Mouse (Mus musculus) forebrain, embryonic 11.5 days (tissue): ENCODE measurements around the gene Fkbp9. TPM values are rescaled to one million over a fixed set of nuclear protein-coding genes. Genes with fewer than 3 reads are reported as not detected.

Source experiments
- ATAC-seq: fragments of 200-750 bp; cut with Nextera tagmentation; replicated peaks from 2 replicates; pipeline ENCODE4 v1.8.0; 2017; ENCODE audit warnings: moderate TSS enrichment; ENCODE audit not compliant: low FRiP score
- DNase-seq: peaks from one replicate; pipeline ENCODE4 v3.0.0-alpha.2; 2017; ENCODE audit warnings: low spot score
- H3K27ac ChIP-seq: fragments of 300-500 bp; sonication (generic); 2 replicates; pipeline ENCODE4 v1.5.1; 2014; ENCODE audit warnings: low read depth, low read length
- H3K27me3 ChIP-seq: fragments of 300-500 bp; sonication (generic); 2 replicates; pipeline ENCODE4 v1.6.1; 2014; ENCODE audit warnings: mild to moderate bottlenecking, low read length, mixed read lengths; ENCODE audit not compliant: control insufficient read depth, insufficient read depth
- H3K36me3 ChIP-seq: fragments of 300-500 bp; sonication (generic); 2 replicates; pipeline ENCODE4 v1.6.1; 2014; ENCODE audit warnings: mild to moderate bottlenecking, low read length, moderate library complexity, mixed read lengths; ENCODE audit not compliant: control insufficient read depth, insufficient read depth
- H3K4me1 ChIP-seq: fragments of 300-500 bp; sonication (generic); replicated peaks from 2 replicates; pipeline ENCODE4 v1.6.1; 2014; ENCODE audit warnings: low read length, mixed read lengths; ENCODE audit not compliant: control insufficient read depth, insufficient read depth
- H3K4me2 ChIP-seq: fragments of 300-500 bp; sonication (generic); 2 replicates; pipeline ENCODE4 v1.6.1; 2014; ENCODE audit warnings: low read depth, mild to moderate bottlenecking, low read length, moderate library complexity, mixed read lengths; ENCODE audit not compliant: severe bottlenecking
- H3K4me3 ChIP-seq: fragments of 300-500 bp; sonication (generic); 2 replicates; pipeline ENCODE4 v1.5.1; 2014; ENCODE audit warnings: low read depth, low read length
- H3K9ac ChIP-seq: fragments of 300-500 bp; sonication (generic); 2 replicates; pipeline ENCODE4 v1.6.1; 2014; ENCODE audit warnings: low read length
- H3K9me3 ChIP-seq: fragments of 300-500 bp; sonication (generic); 2 replicates; pipeline ENCODE4 v1.6.1; 2016; ENCODE audit warnings: low read length, mixed read lengths; ENCODE audit not compliant: control insufficient read depth
- WGBS: fragments of 180-500 bp; shearing (Covaris S2); extraction: QIAGEN DNeasy Blood & Tissue Kit; methylation state at CpG from one replicate; pipeline ENCODE4 v1.1.7; 2014; 5-methylcytosine and 5-hydroxymethylcytosine counted together
- polyA plus RNA-seq: library from polyadenylated mRNA; unstranded; fragments of >200 nt; fragmentation: Nextera tagmentation; extraction: Ambion mirVana; gene quantifications from 2 replicates; pipeline ENCODE4 v1.2.1, GENCODE M21; 2014

Gene Fkbp9
- polyA plus RNA-seq, 1 experiment from 2014 or later = 56.7 TPM

- Histone ChIP-seq H3K4me3 (no peak overlapping the region), H3K9me3 (no peaks in the 10 kb centered on the region), H3K4me1 (0 out of 2 replicates have a peak, but pooled peaks cover 2% of the 10 kb centered on the region), H3K27me3 (no peaks in the 10 kb centered on the region), H3K27ac (no peak overlapping the region), H3K36me3 (no peaks in the 10 kb centered on the region), H3K9ac (no peak overlapping the region), H3K4me2 (no peak overlapping the region)
- WGBS = 65% methylated on average over 6 of the region's 6 CpGs
- ATAC-seq (no peak), DNase-seq (no peak)
These were observed 72.0 kb downstream of the Fkbp9 start for GRCm38 (mm10) chr6:56903831-56904230.

- 96% methylated on average over 1 of the region's 1 CpGs for WGBS
These were observed 72.5 kb downstream of the Fkbp9 start for GRCm38 (mm10) chr6:56904330-56904729.

DNA sequence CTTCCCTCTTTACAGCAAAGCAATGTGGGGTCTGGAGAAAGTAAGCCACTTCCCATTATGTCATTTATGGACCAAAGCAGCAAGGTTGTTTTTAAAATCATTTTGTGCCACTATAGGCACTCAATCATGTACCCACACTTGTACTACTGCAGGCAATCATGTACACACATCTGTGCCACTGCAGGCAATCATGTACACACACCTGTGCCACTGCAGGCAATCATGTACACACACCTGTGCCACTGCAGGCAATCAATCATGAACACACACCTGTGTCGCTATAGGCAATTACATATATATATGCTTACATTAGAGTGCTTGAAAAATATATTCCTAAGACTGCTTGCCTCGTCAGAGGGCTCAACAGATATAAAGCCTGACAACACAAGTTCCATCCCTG, 73.1 kb downstream of the Fkbp9 start:
- 0 out of 2 replicates have a peak, but pooled peaks cover 2% of the 10 kb centered on the region for H3K4me1 ChIP-seq
- no peak overlapping the region for H3K4me3 ChIP-seq
- no peaks in the 10 kb centered on the region for H3K36me3 ChIP-seq
- H3K9ac ChIP-seq = no peak overlapping the region
- H3K4me2 ChIP-seq = no peak overlapping the region
- no peaks in the 10 kb centered on the region for H3K9me3 ChIP-seq
- DNase-seq = no peak
- 89% methylated on average over 2 of the region's 2 CpGs for WGBS
- no peaks in the 10 kb centered on the region for H3K27me3 ChIP-seq
- no peak for ATAC-seq
- no peak overlapping the region for H3K27ac ChIP-seq

More at GRCm38 (mm10) chr6:56904330-56904729, 72.5 kb downstream of the Fkbp9 start:
- DNase-seq = no peak
- Histone ChIP-seq H3K27me3 (no peaks in the 10 kb centered on the region), H3K4me2 (no peak overlapping the region), H3K4me3 (no peak overlapping the region), H3K36me3 (no peaks in the 10 kb centered on the region), H3K9me3 (no peaks in the 10 kb centered on the region), H3K4me1 (0 out of 2 replicates have a peak, but pooled peaks cover 2% of the 10 kb centered on the region), H3K9ac (no peak overlapping the region), H3K27ac (no peak overlapping the region)
- ATAC-seq = no peak

GRCm38 (mm10) chr6:56905486-56905885, 73.6 kb downstream of the Fkbp9 start:
- no peak overlapping the region for H3K4me2 ChIP-seq
- no peak for ATAC-seq

GRCm38 (mm10) chr6:56906121-56906846, 74.4 kb downstream of the Fkbp9 start:
- Histone ChIP-seq H3K9me3 (no peaks in the 10 kb centered on the region), H3K27ac (no peak overlapping the region), H3K27me3 (no peaks in the 10 kb centered on the region), H3K4me3 (no peak overlapping the region), H3K4me2 (no peak overlapping the region), H3K36me3 (no peaks in the 10 kb centered on the region), H3K4me1 (0 out of 2 replicates have a peak, but pooled peaks cover 2% of the 10 kb centered on the region), H3K9ac (no peak overlapping the region)
- WGBS = 93% methylated on average over 8 of the region's 8 CpGs
- DNase-seq (no peak), ATAC-seq (no peak)

More at GRCm38 (mm10) chr6:56905486-56905885, 73.6 kb downstream of the Fkbp9 start:
- no peaks in the 10 kb centered on the region for H3K9me3 ChIP-seq
- no peak for DNase-seq
- no peak overlapping the region for H3K9ac ChIP-seq
- H3K4me3 ChIP-seq = no peak overlapping the region
- H3K36me3 ChIP-seq = no peaks in the 10 kb centered on the region
- H3K4me1 ChIP-seq = 0 out of 2 replicates have a peak, but pooled peaks cover 2% of the 10 kb centered on the region
- 92% methylated on average over 5 of the region's 5 CpGs for WGBS
- H3K27me3 ChIP-seq = no peaks in the 10 kb centered on the region
- no peak overlapping the region for H3K27ac ChIP-seq

DNA sequence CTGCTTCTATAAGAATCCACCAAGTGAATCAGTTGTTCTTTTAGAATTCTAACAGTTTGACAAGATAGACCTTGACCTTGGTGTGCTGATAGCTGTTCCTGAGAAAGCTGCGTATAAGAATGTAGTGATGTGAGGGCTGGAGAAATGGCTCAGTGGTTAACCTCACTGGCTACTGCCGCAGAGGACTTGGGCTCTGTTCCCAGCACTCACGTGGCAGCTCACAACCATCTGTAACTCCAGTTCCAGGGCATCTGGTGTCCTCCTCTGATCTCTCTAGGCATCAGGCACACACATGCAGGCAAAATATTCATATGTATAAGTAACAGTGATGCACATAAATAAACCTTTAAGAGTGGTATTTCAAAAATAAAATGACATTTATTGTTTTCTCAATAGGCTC, 76.1 kb downstream of the Fkbp9 start:
- no peak overlapping the region for H3K4me3 ChIP-seq
- H3K36me3 ChIP-seq = no peaks in the 10 kb centered on the region
- H3K4me2 ChIP-seq = no peak overlapping the region
- no peak for DNase-seq
- no peak overlapping the region for H3K9ac ChIP-seq
- WGBS = 96% methylated on average over 3 of the region's 3 CpGs
- no peak for ATAC-seq
- H3K4me1 ChIP-seq = no peaks in the 10 kb centered on the region
- H3K9me3 ChIP-seq = no peaks in the 10 kb centered on the region
- no peak overlapping the region for H3K27ac ChIP-seq
- H3K27me3 ChIP-seq = no peaks in the 10 kb centered on the region

GRCm38 (mm10) chr6:56908397-56908796, 76.5 kb downstream of the Fkbp9 start:
- ATAC-seq = no peak
- no peak overlapping the region for H3K27ac ChIP-seq
- no peaks in the 10 kb centered on the region for H3K27me3 ChIP-seq
- 93% methylated on average over 2 of the region's 2 CpGs for WGBS
- H3K4me2 ChIP-seq = no peak overlapping the region
- no peak overlapping the region for H3K9ac ChIP-seq
- DNase-seq = no peak
- no peaks in the 10 kb centered on the region for H3K36me3 ChIP-seq
- no peaks in the 10 kb centered on the region for H3K4me1 ChIP-seq
- no peaks in the 10 kb centered on the region for H3K9me3 ChIP-seq
- H3K4me3 ChIP-seq = no peak overlapping the region

GRCm38 (mm10) chr6:56908912-56909311, 77.1 kb downstream of the Fkbp9 start:
- no peaks in the 10 kb centered on the region for H3K4me1 ChIP-seq
- no peak overlapping the region for H3K27ac ChIP-seq
- H3K27me3 ChIP-seq = no peaks in the 10 kb centered on the region
- H3K9ac ChIP-seq = no peak overlapping the region
- WGBS = 8% methylated on average over 4 of the region's 4 CpGs
- H3K36me3 ChIP-seq = no peaks in the 10 kb centered on the region
- no peak overlapping the region for H3K4me2 ChIP-seq
- H3K9me3 ChIP-seq = no peaks in the 10 kb centered on the region
- DNase-seq (no peak), ATAC-seq (no peak)
- no peak overlapping the region for H3K4me3 ChIP-seq

GRCm38 (mm10) chr6:56910910-56911309, 79.1 kb downstream of the Fkbp9 start:
- H3K27ac ChIP-seq = no peak overlapping the region
- ATAC-seq (no peak), DNase-seq (no peak)
- H3K4me2 ChIP-seq = no peak overlapping the region
- no peak overlapping the region for H3K9ac ChIP-seq
- WGBS = 74% methylated on average over 2 of the region's 2 CpGs
- H3K36me3 ChIP-seq = no peaks in the 10 kb centered on the region; the same call in 1 of the 2 replicates
- no peaks in the 10 kb centered on the region for H3K27me3 ChIP-seq
- H3K4me1 ChIP-seq = no peaks in the 10 kb centered on the region
- no peak overlapping the region for H3K4me3 ChIP-seq
- H3K9me3 ChIP-seq = no peaks in the 10 kb centered on the region
